Comparison of ENCODE assay signal across 8 mouse cellular contexts in genomic region chr10:76203798-76204283, GRCm38 (mm10). TPM values are rescaled to one million over a fixed set of nuclear protein-coding genes. Genes with fewer than 3 reads are reported as not detected.
DNase-seq lines count a peak whose midpoint lies in the region; ATAC-seq and TF ChIP-seq lines count a peak whose summit lies in the region.

No protein-coding gene starts in this region.

- DNase-seq in layer of hippocampus, adult 11-12 months (ENCODE audit: low spot score) = peak; percentile 30
- no peak for DNase-seq in layer of hippocampus, adult 9-11 months
- DNase-seq in brain, adult 2 months (ENCODE audit: low read depth, low spot score) = peak; percentile 72
- DNase-seq in intestine, embryonic 14.5 days (ENCODE audit: low spot score) = peak; percentile 56
- peak; percentile 4 for DNase-seq in liver, adult 2 months (ENCODE audit: extremely low read depth, low read depth, low spot score)
- no peak for DNase-seq in spleen, postnatal 10 days (ENCODE audit: low spot score in 2 of 2)

- no peak for TF ChIP-seq POLR2A in liver, adult 2 months (IDR thresholded peaks at IDR 0.05; ENCODE audit: extremely low read depth, insufficient read depth, low read length)

- no peaks in the 10 kb centered on the region for H3K4me1 ChIP-seq in forebrain, embryonic 12.5 days
- H3K4me1 ChIP-seq in intestine, embryonic 14.5 days (replicated peaks; ENCODE audit: control insufficient read depth, insufficient read depth, low read length) = no peaks in the 10 kb centered on the region
- no peaks in the 10 kb centered on the region for H3K4me1 ChIP-seq in liver, adult 2 months (ENCODE audit: control insufficient read depth, insufficient read depth, low read length)
- no peaks in the 10 kb centered on the region for H3K4me1 ChIP-seq in neural tube, embryonic 12.5 days

- H3K79me2 ChIP-seq in liver, adult 2 months (ENCODE audit: control insufficient read depth, insufficient read depth, low read length) = no peaks in the 10 kb centered on the region

- H3K36me3 ChIP-seq in forebrain, embryonic 12.5 days (replicated peaks) = peaks cover 23% of the 10 kb centered on the region
- peaks cover 20% of the 10 kb centered on the region for H3K36me3 ChIP-seq in intestine, embryonic 14.5 days (ENCODE audit: control insufficient read depth, insufficient read depth, low read length)
- no peaks in the 10 kb centered on the region for H3K36me3 ChIP-seq in liver, adult 2 months (ENCODE audit: control insufficient read depth, insufficient read depth, low read length)
- H3K36me3 ChIP-seq in neural tube, embryonic 12.5 days = peaks cover 23% of the 10 kb centered on the region

- TF ChIP-seq CTCF in liver, adult 2 months (IDR thresholded peaks at IDR 0.05; ENCODE audit: low read depth, low read length) = no peak

- WGBS in forebrain, embryonic 12.5 days = 17% methylated on average over 17 of the region's 18 CpGs
- 13% methylated on average over 18 of the region's 18 CpGs for WGBS in intestine, embryonic 14.5 days
- 30% methylated on average over 18 of the region's 18 CpGs for WGBS in liver, adult 2 months
- 15% methylated on average over 18 of the region's 18 CpGs for WGBS in neural tube, embryonic 12.5 days

- 0 out of 2 replicates have a peak overlapping the region, but pooled peaks have one; percentile 18 for H3K9ac ChIP-seq in forebrain, embryonic 12.5 days
- H3K9ac ChIP-seq in intestine, embryonic 14.5 days (ENCODE audit: low read length) = peak overlapping the region; percentile 29
- no peak overlapping the region for H3K9ac ChIP-seq in liver, adult 2 months (ENCODE audit: low read depth, low read length)
- 0 out of 2 replicates have a peak overlapping the region, but pooled peaks have one; percentile 33 for H3K9ac ChIP-seq in neural tube, embryonic 12.5 days

- no peaks in the 10 kb centered on the region for H3K27me3 ChIP-seq in forebrain, embryonic 12.5 days
- H3K27me3 ChIP-seq in intestine, embryonic 14.5 days (replicated peaks; ENCODE audit: control insufficient read depth, insufficient read depth, low read length) = no peaks in the 10 kb centered on the region
- H3K27me3 ChIP-seq in liver, adult 2 months (ENCODE audit: control insufficient read depth, insufficient read depth, low read length) = no peaks in the 10 kb centered on the region
- no peaks in the 10 kb centered on the region for H3K27me3 ChIP-seq in neural tube, embryonic 12.5 days (replicated peaks)

- H3K9me3 ChIP-seq in forebrain, embryonic 12.5 days = no peaks in the 10 kb centered on the region
- H3K9me3 ChIP-seq in intestine, embryonic 14.5 days (ENCODE audit: control insufficient read depth, low read length) = no peaks in the 10 kb centered on the region
- H3K9me3 ChIP-seq in neural tube, embryonic 12.5 days = no peaks in the 10 kb centered on the region

- peak overlapping the region; percentile 36 for H3K4me3 ChIP-seq in forebrain, embryonic 12.5 days (replicated peaks)
- H3K4me3 ChIP-seq in intestine, embryonic 14.5 days (ENCODE audit: low read depth, low read length) = peak overlapping the region; percentile 35
- no peak overlapping the region; the same call in 1 of the 2 replicates for H3K4me3 ChIP-seq in liver, adult 2 months (ENCODE audit: insufficient read depth, low read depth, low read length)
- H3K4me3 ChIP-seq in neural tube, embryonic 12.5 days = peak overlapping the region; percentile 25

- no peak for ATAC-seq in forebrain, embryonic 12.5 days (ENCODE audit: low FRiP score)
- 0 out of 2 replicates have a peak, but pooled peaks have one; percentile 36 for ATAC-seq in intestine, embryonic 14.5 days (replicated peaks; ENCODE audit: low FRiP score, low TSS enrichment, low read depth)
- peak; percentile 44; the same call in 1 of the 2 replicates for ATAC-seq in neural tube, embryonic 12.5 days (ENCODE audit: low FRiP score, low read depth)

- H3K27ac ChIP-seq in forebrain, embryonic 12.5 days = no peak overlapping the region
- H3K27ac ChIP-seq in intestine, embryonic 14.5 days (ENCODE audit: low read depth) = no peak overlapping the region
- H3K27ac ChIP-seq in liver, adult 2 months (replicated peaks; ENCODE audit: insufficient read depth, low read depth, low read length) = no peak overlapping the region
- no peak overlapping the region for H3K27ac ChIP-seq in neural tube, embryonic 12.5 days

- peak overlapping the region; percentile 54 for H3K4me2 ChIP-seq in forebrain, embryonic 12.5 days
- peak overlapping the region; percentile 50 for H3K4me2 ChIP-seq in intestine, embryonic 14.5 days (ENCODE audit: low read length)
- H3K4me2 ChIP-seq in neural tube, embryonic 12.5 days (replicated peaks) = peak overlapping the region; percentile 63

RNA-seq across cellular contexts. Expression of gene Prmt2, which starts 33.8 kb away (rescaled TPM):
- polyA plus RNA-seq in forebrain, embryonic 12.5 days (2016; fragmentation: Nextera tagmentation; extraction: Ambion mirVana) = 111 and 127 TPM in 2 replicates
- 53.6 and 61.8 TPM in 2 replicates for polyA plus RNA-seq in intestine, embryonic 14.5 days (2014; fragmentation: Nextera tagmentation; extraction: Ambion mirVana)
- 1.1 TPM in 2 replicates for total RNA-seq in liver, adult 2 months (2014; rRNA removed)
- 0.73 and 1.4 TPM in 2 replicates for polyA plus RNA-seq in liver, adult 2 months (2012; rRNA removed)
- polyA plus RNA-seq in neural tube, embryonic 12.5 days (2016; fragmentation: Nextera tagmentation; extraction: Ambion mirVana) = 128 TPM in 2 replicates

RNA-seq across cellular contexts. Expression of gene S100b, which starts 49.8 kb away (rescaled TPM):
- 0.53 and 0.59 TPM in 2 replicates for polyA plus RNA-seq in forebrain, embryonic 12.5 days (2016; fragmentation: Nextera tagmentation; extraction: Ambion mirVana)
- 1.2 and 1.4 TPM in 2 replicates for polyA plus RNA-seq in intestine, embryonic 14.5 days (2014; fragmentation: Nextera tagmentation; extraction: Ambion mirVana)
- total RNA-seq in liver, adult 2 months (2014; rRNA removed) = 0.09 and 0.13 TPM in 2 replicates
- polyA plus RNA-seq in liver, adult 2 months (2012; rRNA removed) = not detected in 2 replicates
- polyA plus RNA-seq in neural tube, embryonic 12.5 days (2016; fragmentation: Nextera tagmentation; extraction: Ambion mirVana) = 0.88 and 0.93 TPM in 2 replicates

RNA-seq across cellular contexts. Expression of gene Slc5a4a, which starts 56.6 kb away (rescaled TPM):
- not detected in 2 replicates for polyA plus RNA-seq in forebrain, embryonic 12.5 days (2016; fragmentation: Nextera tagmentation; extraction: Ambion mirVana)
- 0.16 TPM in 1 of 2 replicates, not detected in the other for polyA plus RNA-seq in intestine, embryonic 14.5 days (2014; fragmentation: Nextera tagmentation; extraction: Ambion mirVana)
- total RNA-seq in liver, adult 2 months (2014; rRNA removed) = not detected in 2 replicates
- not detected in 2 replicates for polyA plus RNA-seq in liver, adult 2 months (2012; rRNA removed)
- polyA plus RNA-seq in neural tube, embryonic 12.5 days (2016; fragmentation: Nextera tagmentation; extraction: Ambion mirVana) = not detected in 2 replicates

Comparison
In these comparisons a context has a peak if more than half of its experiments do, and no peak if none do; other contexts are left out.
1. DNase-seq: peak in layer of hippocampus, adult 11-12 months (single experiment), brain, adult 2 months (single experiment), intestine, embryonic 14.5 days (single experiment) and liver, adult 2 months (single experiment); none in layer of hippocampus, adult 9-11 months (single experiment) and spleen, postnatal 10 days (0 of 2).
2. RNA of gene Prmt2, which starts 33.8 kb away (polyA plus RNA-seq): 128 TPM in neural tube, embryonic 12.5 days, 111 to 127 TPM in forebrain, embryonic 12.5 days and 53.6 to 61.8 TPM in intestine, embryonic 14.5 days; 0.73 to 1.4 TPM in liver, adult 2 months; every median in the first group is over 10 times any median in the second.
3. Peak in every context shown above with its lines, with median percentiles within 50 percentile points of each other: H3K4me2 ChIP-seq.